Comparison of ENCODE assay signal across 8 mouse cellular contexts in genomic region chr12:85698179-85698578, GRCm38 (mm10). TPM values are rescaled to one million over a fixed set of nuclear protein-coding genes. Genes with fewer than 3 reads are reported as not detected.
DNase-seq lines count a peak whose midpoint lies in the region; ATAC-seq and TF ChIP-seq lines count a peak whose summit lies in the region.
"Not testable (repeated sequence)": the region's sequence is repeated elsewhere in the genome, so short reads cannot be mapped to it uniquely, and the experiment has no call there.

No protein-coding gene starts in this region.

- not testable (repeated sequence) for H3K9ac ChIP-seq in hindbrain, embryonic 11.5 days (ENCODE audit: low read depth, low read length); liver, embryonic 12.5 days; neural tube, embryonic 12.5 days

- intact Hi-C loops in gastrocnemius, adult 2 months (cut with DNase I) = not testable (repeated sequence)

- not testable (repeated sequence) for H3K36me3 ChIP-seq in E14TG2a.4 (ENCODE audit: insufficient read depth, low read length); hindbrain, embryonic 11.5 days (ENCODE audit: control insufficient read depth, insufficient read depth, low read length); kidney, adult 2 months (ENCODE audit: control insufficient read depth, insufficient read depth, low read length); liver, embryonic 12.5 days; neural tube, embryonic 12.5 days

- H3K4me1 ChIP-seq in E14TG2a.4 (replicated peaks; ENCODE audit: low read depth, low read length) = peaks cover 14% of the 10 kb centered on the region
- H3K4me1 ChIP-seq in hindbrain, embryonic 11.5 days (replicated peaks; ENCODE audit: control insufficient read depth, insufficient read depth, low read length); kidney, adult 2 months (ENCODE audit: control insufficient read depth, insufficient read depth, low read length); liver, embryonic 12.5 days; neural tube, embryonic 12.5 days: not testable (repeated sequence)

- WGBS in hindbrain, embryonic 11.5 days = 37% methylated on average over 11 of the region's 37 CpGs
- 11% methylated on average over 15 of the region's 37 CpGs for WGBS in kidney, adult 2 months
- WGBS in liver, embryonic 12.5 days (ENCODE audit: insufficient replicate concordance) = 49% methylated on average over 14 of the region's 37 CpGs
- WGBS in neural tube, embryonic 12.5 days = 32% methylated on average over 14 of the region's 37 CpGs

- 0 out of 2 replicates have a peak overlapping the region, but pooled peaks have one; percentile 26 for H3K4me3 ChIP-seq in E14TG2a.4 (replicated peaks; ENCODE audit: low read length)
- H3K4me3 ChIP-seq in gastrocnemius, adult 2 months = peak overlapping the region; percentile 57
- H3K4me3 ChIP-seq in hindbrain, embryonic 11.5 days (ENCODE audit: low read depth, low read length); liver, embryonic 12.5 days; neural tube, embryonic 12.5 days: not testable (repeated sequence)
- H3K4me3 ChIP-seq in kidney, adult 2 months (ENCODE audit: insufficient read depth, low read depth, low read length) = peak overlapping the region; percentile 21

- not testable (repeated sequence) for TF ChIP-seq POLR2A in kidney, adult 2 months (IDR thresholded peaks at IDR 0.05; ENCODE audit: low read depth, low read length)

- not testable (repeated sequence) for DNase-seq in gastrocnemius, adult 2 months; hindbrain, embryonic 11.5 days (ENCODE audit: low spot score); kidney, adult 2 months

- H3K27me3 ChIP-seq in E14TG2a.4 (ENCODE audit: insufficient read depth, low read length) = peaks cover 51% of the 10 kb centered on the region
- H3K27me3 ChIP-seq in hindbrain, embryonic 11.5 days (ENCODE audit: control insufficient read depth, insufficient read depth, low read length); kidney, adult 2 months (replicated peaks; ENCODE audit: control insufficient read depth, insufficient read depth, low read length); liver, embryonic 12.5 days (replicated peaks); neural tube, embryonic 12.5 days (replicated peaks): not testable (repeated sequence)

- TF ChIP-seq CTCF in E14TG2a.4 (conservative IDR thresholded peaks at IDR 0.05; ENCODE audit: low read length); gastrocnemius, adult 2 months (IDR thresholded peaks at IDR 0.05); kidney, adult 2 months (conservative IDR thresholded peaks at IDR 0.05; ENCODE audit: insufficient read depth, insufficient read length, low read depth, low read length): not testable (repeated sequence)

- peak; percentile 95 for ATAC-seq in erythroblast, adult 5-6 weeks (replicated peaks; ENCODE audit: low FRiP score, poor library complexity, severe bottlenecking)
- ATAC-seq in hindbrain, embryonic 11.5 days (ENCODE audit: low FRiP score) = peak; percentile 53; the same call in 1 of the 2 replicates
- ATAC-seq in liver, embryonic 12.5 days = peak; percentile 88
- peak; percentile 99 for ATAC-seq in megakaryocyte progenitor cell, adult 5-6 weeks (replicated peaks; ENCODE audit: poor library complexity)
- peak; percentile 61 for ATAC-seq in neural tube, embryonic 12.5 days (ENCODE audit: low FRiP score, low read depth)

- peak overlapping the region; percentile 38; the same call in 1 of the 2 replicates for H3K27ac ChIP-seq in gastrocnemius, adult 2 months
- not testable (repeated sequence) for H3K27ac ChIP-seq in hindbrain, embryonic 11.5 days (ENCODE audit: low read depth, low read length); kidney, adult 2 months (ENCODE audit: insufficient read depth, low read depth, low read length); liver, embryonic 12.5 days; neural tube, embryonic 12.5 days

- not testable (repeated sequence) for H3K9me3 ChIP-seq in E14TG2a.4 (ENCODE audit: low read length); hindbrain, embryonic 11.5 days (ENCODE audit: control insufficient read depth, low read length); liver, embryonic 12.5 days (replicated peaks); neural tube, embryonic 12.5 days

- H3K4me2 ChIP-seq in hindbrain, embryonic 11.5 days (replicated peaks; ENCODE audit: low read depth, low read length) = not testable (repeated sequence)
- peak overlapping the region; percentile 45 for H3K4me2 ChIP-seq in liver, embryonic 12.5 days
- 0 out of 2 replicates have a peak overlapping the region, but pooled peaks have one; percentile 34 for H3K4me2 ChIP-seq in neural tube, embryonic 12.5 days (replicated peaks)

RNA-seq across cellular contexts. Expression of gene Batf, which starts 11.7 kb away (rescaled TPM):
- total RNA-seq in erythroblast, adult 5-6 weeks (2015; ENCODE audit: low replicate concordance) = 3.6 TPM in 1 of 2 replicates, not detected in the other
- total RNA-seq in erythroblast, adult 5-6 weeks (2017; ENCODE audit: low replicate concordance) = 3.2 and 6.0 TPM in 2 replicates
- under 1 TPM in 1 of 2 experiments, not detected in 1; 0.33 TPM for total RNA-seq in gastrocnemius, adult 2 months (2021)
- 1.8 and 2.2 TPM in 2 replicates for polyA plus RNA-seq in hindbrain, embryonic 11.5 days (2014; fragmentation: Nextera tagmentation; extraction: Ambion mirVana)
- polyA plus RNA-seq in kidney, adult 2 months (2012; rRNA removed) = 1.7 and 2.0 TPM in 2 replicates
- polyA plus RNA-seq in liver, embryonic 12.5 days (2016; fragmentation: Nextera tagmentation; extraction: Ambion mirVana) = 4.6 and 5.2 TPM in 2 replicates
- total RNA-seq in megakaryocyte progenitor cell, adult 5-6 weeks (2015) = 8.2 and 9.0 TPM in 2 replicates
- 29.2 and 41.9 TPM in 2 replicates for total RNA-seq in megakaryocyte progenitor cell, adult 5-6 weeks (2017)
- 0.86 and 0.95 TPM in 2 replicates for polyA plus RNA-seq in neural tube, embryonic 12.5 days (2016; fragmentation: Nextera tagmentation; extraction: Ambion mirVana)

RNA-seq across cellular contexts. Expression of gene Flvcr2, which starts 48.2 kb away (rescaled TPM):
- not detected in 2 replicates for total RNA-seq in erythroblast, adult 5-6 weeks (2015; ENCODE audit: low replicate concordance)
- total RNA-seq in erythroblast, adult 5-6 weeks (2017; ENCODE audit: low replicate concordance) = not detected in 2 replicates
- under 1 TPM; 0.50 to 0.51 TPM for total RNA-seq in gastrocnemius, adult 2 months (2021)
- 1.3 TPM in 2 replicates for polyA plus RNA-seq in hindbrain, embryonic 11.5 days (2014; fragmentation: Nextera tagmentation; extraction: Ambion mirVana)
- polyA plus RNA-seq in kidney, adult 2 months (2012; rRNA removed) = 23.1 and 35.1 TPM in 2 replicates
- 3.7 and 4.3 TPM in 2 replicates for polyA plus RNA-seq in liver, embryonic 12.5 days (2016; fragmentation: Nextera tagmentation; extraction: Ambion mirVana)
- total RNA-seq in megakaryocyte progenitor cell, adult 5-6 weeks (2015) = not detected in 2 replicates
- not detected in 2 replicates for total RNA-seq in megakaryocyte progenitor cell, adult 5-6 weeks (2017)
- 2.6 and 2.8 TPM in 2 replicates for polyA plus RNA-seq in neural tube, embryonic 12.5 days (2016; fragmentation: Nextera tagmentation; extraction: Ambion mirVana)
